Mouse (Mus musculus) Patski (cell line): ENCODE data around the gene Rev1. TPM values are rescaled to one million over a fixed set of nuclear protein-coding genes. Genes with fewer than 3 reads are reported as not detected.

ENCODE experiments used
- ATAC-seq: fragments of 100-300 bp; one replicate; pipeline ENCODE4 v1.8.0; 2021
- CTCF ChIA-PET: fragments of 350-600 bp; sonication (Branson Sonifier 250); formaldehyde crosslinking; loops from one replicate; lab custom pipeline; 2022; ENCODE audit warnings: inconsistent platforms; lab: Charles Lee
- POLR2A ChIA-PET: fragments of 350-600 bp; sonication (Branson Sonifier 250); formaldehyde crosslinking; loops from one replicate; lab custom pipeline; 2022; ENCODE audit warnings: antibody characterized with exemption, inconsistent platforms; lab: Charles Lee
- DNase-seq: peaks from one replicate; pipeline ENCODE4 v3.0.0-alpha.2; 2011; ENCODE audit warnings: low read depth, low spot score
- H3K27me3 ChIP-seq: fragments of 371-371 bp; one replicate; pipeline ENCODE4 v1.5.1; 2021
- CTCF ChIP-seq: fragments of 100-300 bp; IDR thresholded peaks from one replicate; pipeline ENCODE4 v1.5.1; 2021
- in situ Hi-C: fragments of 300-500 bp; cut with MboI; formaldehyde crosslinking; loops from 3 replicates; pipeline ENCODE4 v1.11.1; 2018; ENCODE audit warnings: low pct_unique_long_range_greater_than_20kb, mixed read lengths
- polyA plus RNA-seq: library from polyadenylated mRNA; unstranded; gene quantifications from one replicate; pipeline ENCODE4 v1.2.3, GENCODE M21; 2021

Gene Rev1
- polyA plus RNA-seq, 1 experiment from 2014 or later, result 17.3 TPM

DNA sequence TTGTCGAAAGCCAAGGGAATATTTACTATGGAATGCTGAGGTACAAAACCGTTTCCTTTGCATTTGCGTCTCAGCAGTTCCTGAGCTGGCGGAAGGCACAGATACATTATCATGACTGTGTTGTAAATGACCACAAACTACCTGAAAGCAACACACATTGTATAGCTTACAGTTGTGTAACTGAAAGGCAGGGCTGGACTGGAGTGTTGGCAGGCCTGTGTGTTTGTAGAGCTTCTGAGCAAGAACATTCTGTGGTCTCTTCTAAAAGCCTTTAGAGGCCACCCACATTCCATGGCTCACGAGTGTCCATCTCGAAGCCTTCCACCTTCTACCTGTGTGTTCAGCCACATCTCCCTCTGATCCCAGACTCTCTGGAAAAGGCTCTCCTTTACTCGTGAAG, 102.3 kb downstream of the Rev1 start:
- POLR2A ChIA-PET, result no interaction called here

DNA sequence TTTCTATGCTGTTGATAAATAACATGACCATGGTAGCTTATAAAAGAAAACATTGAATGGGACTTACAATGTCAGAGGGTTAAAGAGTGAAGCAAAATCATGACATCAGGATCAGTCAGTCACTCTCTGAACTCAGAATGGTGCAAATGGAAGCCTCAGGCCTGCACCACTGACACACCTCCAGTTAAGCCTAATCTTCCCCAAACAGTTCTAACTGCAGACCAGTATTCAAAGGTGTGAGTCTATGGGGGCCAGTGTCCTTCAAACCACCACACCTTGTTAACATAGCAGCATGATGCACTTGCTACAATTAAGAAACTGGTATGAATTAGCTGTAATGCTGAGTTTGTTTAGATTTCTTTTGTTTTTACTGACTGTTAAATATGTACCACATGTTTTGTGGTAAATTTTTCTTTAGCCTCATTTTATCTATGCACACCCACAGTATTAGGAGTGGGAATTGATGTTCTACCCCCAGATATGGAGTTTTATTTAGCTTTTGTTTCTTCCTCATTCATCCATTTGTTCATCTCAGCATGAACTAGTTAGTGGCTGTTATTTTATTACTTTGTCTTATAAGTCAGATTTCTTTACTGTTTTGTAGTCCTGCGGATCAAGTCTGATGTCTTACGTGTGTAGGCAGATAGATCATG, 114.9 kb downstream of the Rev1 start:
- no peak for TF ChIP-seq CTCF
- no peaks in the 10 kb centered on the region for H3K27me3 ChIP-seq
- in situ Hi-C loops, result no loop called here

More for the DNA sequence above, 102.3 kb downstream of the Rev1 start:
- DNase-seq (no peak), ATAC-seq (no peak)
- TF ChIP-seq CTCF, result no peak
- CTCF ChIA-PET, result interaction anchor here (0.7 kb wide), 1 partner anchor 14 kb away, joined by 3 read pairs; no protein-coding TSS in a partner anchor
- H3K27me3 ChIP-seq, result no peaks in the 10 kb centered on the region
- in situ Hi-C loops, result no loop called here

DNA sequence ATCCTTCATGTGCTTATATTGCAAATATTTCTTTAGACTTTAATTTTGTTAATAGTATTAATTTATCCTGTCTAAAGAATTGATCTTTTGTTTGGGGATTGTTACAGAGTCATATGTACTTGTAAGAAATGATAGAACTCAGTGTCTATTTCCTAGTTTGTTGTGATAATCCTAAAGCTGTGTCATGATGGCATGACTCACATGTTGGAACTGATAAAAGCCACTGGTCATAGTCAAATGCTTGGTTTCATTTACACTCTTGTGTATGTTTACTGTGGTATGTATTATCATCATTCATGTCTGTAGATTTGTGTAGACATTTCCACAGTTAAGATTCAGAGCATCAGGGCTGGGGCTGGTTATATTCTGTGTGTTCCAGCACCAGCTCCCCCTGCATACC, 117.1 kb downstream of the Rev1 start:
- POLR2A ChIA-PET, result interaction anchor here (0.6 to 1.2 kb wide), 3 partner anchors 12 to 1348 kb away, joined by 3 to 9 read pairs (median 5); no protein-coding TSS in a partner anchor

More for the DNA sequence above, 114.9 kb downstream of the Rev1 start:
- ATAC-seq (no peak), DNase-seq (no peak)
- POLR2A ChIA-PET, result interaction anchor here (0.6 kb wide), 1 partner anchor 15 kb away, joined by 3 read pairs; no protein-coding TSS in a partner anchor
- CTCF ChIA-PET, result no interaction called here

DNA sequence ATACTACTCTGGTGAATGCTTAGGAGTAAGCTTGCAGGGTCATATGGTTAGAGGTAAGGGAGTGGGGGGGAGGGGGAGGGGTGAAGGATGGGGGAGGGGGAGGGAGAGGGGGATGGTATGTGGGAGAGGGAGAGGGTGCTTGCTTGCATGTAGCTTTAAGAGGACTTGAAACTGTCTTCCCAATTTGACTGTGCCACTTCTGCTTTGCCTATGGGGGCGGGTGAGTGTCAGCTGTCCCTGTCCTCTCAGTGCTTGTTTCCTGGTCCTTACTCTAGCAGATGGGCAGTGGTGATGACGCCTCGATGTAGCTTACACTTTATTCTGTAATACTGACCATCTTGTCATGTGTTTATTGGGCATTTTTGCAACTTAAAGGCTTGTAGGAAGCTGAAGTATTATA, 117.5 kb downstream of the Rev1 start:
- ChIA-PET CTCF (interaction anchor here (1.1 to 2.0 kb wide), 3 partner anchors 10 to 32 kb away, joined by 3 to 6 read pairs (median 5); no protein-coding TSS in a partner anchor), POLR2A (interaction anchor here (0.6 to 1.2 kb wide), 2 partner anchors 11 to 1348 kb away, joined by 5 to 9 read pairs; no protein-coding TSS in a partner anchor)
- no peak for DNase-seq
- no peaks in the 10 kb centered on the region for H3K27me3 ChIP-seq
- in situ Hi-C loops, result no loop called here
- ATAC-seq, result no peak
- no peak for TF ChIP-seq CTCF

More for the DNA sequence above, 117.1 kb downstream of the Rev1 start:
- no peak for ATAC-seq
- in situ Hi-C loops, result no loop called here
- no peak for DNase-seq
- TF ChIP-seq CTCF, result no peak
- H3K27me3 ChIP-seq, result no peaks in the 10 kb centered on the region
- CTCF ChIA-PET, result interaction anchor here (1.1 to 2.0 kb wide), 5 partner anchors 9 to 31 kb away, joined by 3 to 6 read pairs (median 4); no protein-coding TSS in a partner anchor

DNA sequence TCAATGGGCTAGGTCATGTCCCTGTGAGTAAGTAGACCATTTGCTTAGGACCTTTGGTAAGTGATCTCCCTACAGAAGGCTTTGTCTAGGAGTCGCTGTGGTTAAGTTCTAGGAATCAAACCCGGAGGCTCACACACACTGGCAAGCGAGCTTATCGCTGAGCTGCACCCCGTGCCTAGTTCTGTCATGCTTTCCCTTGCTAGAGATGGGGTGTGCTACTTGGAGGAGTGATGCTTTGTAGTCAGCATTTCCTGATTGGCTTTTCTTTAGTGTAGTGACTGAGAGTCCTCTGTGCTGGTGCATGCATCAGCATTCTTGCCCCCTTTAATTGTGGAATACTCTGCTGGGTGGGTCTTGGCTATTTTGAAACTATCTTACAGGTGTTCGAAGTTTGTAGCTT, 118.0 kb downstream of the Rev1 start:
- ChIA-PET CTCF (interaction anchor here (1.3 to 2.0 kb wide), 2 partner anchors 10 to 26 kb away, joined by 5 to 6 read pairs; no protein-coding TSS in a partner anchor), POLR2A (interaction anchor here (1.2 kb wide), 1 partner anchor 11 kb away, joined by 5 read pairs; no protein-coding TSS in a partner anchor)
- H3K27me3 ChIP-seq, result no peaks in the 10 kb centered on the region
- in situ Hi-C loops, result no loop called here
- DNase-seq, result no peak
- no peak for ATAC-seq
- TF ChIP-seq CTCF, result no peak

DNA sequence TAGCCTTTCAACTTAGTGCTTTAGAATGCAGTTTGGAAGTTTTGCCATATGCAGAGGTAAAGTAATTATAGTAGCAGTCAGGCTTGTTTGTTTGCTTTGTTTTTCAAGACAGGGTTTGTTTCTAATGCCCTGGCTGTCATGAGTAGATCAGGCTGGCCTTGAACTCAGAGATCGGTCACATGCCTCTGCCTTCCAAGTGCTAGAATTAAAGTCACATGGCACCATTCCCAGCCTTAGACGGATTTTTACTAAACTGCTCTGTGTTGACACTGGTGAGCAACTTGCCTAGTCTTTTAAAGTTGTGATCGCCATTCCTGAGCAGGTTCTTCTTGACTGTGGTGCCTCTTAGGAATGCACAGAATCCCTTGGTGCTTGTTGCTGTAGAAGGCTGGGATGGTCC, 122.9 kb downstream of the Rev1 start:
- ATAC-seq, result no peak
- CTCF ChIA-PET, result no interaction called here

DNA sequence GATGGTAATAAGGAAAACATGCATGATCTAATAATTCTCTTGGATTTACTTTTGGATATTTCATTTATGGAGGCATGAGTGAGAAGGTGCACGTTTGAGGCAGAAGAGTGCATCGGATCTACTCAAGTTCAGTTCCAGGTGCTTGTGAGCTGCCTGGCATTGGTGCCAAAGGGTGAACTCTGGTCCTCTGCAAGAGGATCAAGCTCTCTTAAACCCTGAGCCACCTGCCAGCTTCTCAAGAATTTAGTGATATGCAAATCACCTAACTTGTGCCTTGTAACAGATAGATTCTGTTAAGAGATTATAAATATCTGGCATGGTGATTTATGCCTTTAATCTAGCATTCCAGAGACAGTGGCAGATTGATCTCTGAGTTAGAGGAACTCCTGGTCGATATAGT, 126.6 kb downstream of the Rev1 start:
- ATAC-seq (no peak), DNase-seq (no peak)
- TF ChIP-seq CTCF, result no peak
- in situ Hi-C loops, result no loop called here
- POLR2A ChIA-PET, result no interaction called here
- CTCF ChIA-PET, result interaction anchor here (1.7 kb wide), 1 partner anchor 115 kb away, joined by 3 read pairs; no protein-coding TSS in a partner anchor
- no peaks in the 10 kb centered on the region for H3K27me3 ChIP-seq

More for the DNA sequence above, 122.9 kb downstream of the Rev1 start:
- TF ChIP-seq CTCF, result no peak
- H3K27me3 ChIP-seq, result no peaks in the 10 kb centered on the region
- POLR2A ChIA-PET, result no interaction called here
- DNase-seq, result no peak
- in situ Hi-C loops, result no loop called here

Other genes with a start within 250 kb of the Rev1 start
- 22.5 TPM for gene Mitd1, start 239.4 kb downstream of the Rev1 start, polyA plus RNA-seq
- gene Mrpl30, start 239.3 kb downstream of the Rev1 start, polyA plus RNA-seq, result 138 TPM
- gene Lyg2, start 213.3 kb downstream of the Rev1 start, polyA plus RNA-seq, result not detected
- not detected for gene Lyg1, start 172.0 kb downstream of the Rev1 start, polyA plus RNA-seq
- 86.1 TPM for gene Txndc9, start 131.9 kb downstream of the Rev1 start, polyA plus RNA-seq
- 82.7 TPM for gene Eif5b, start 131.8 kb downstream of the Rev1 start, polyA plus RNA-seq